Mouse (Mus musculus) liver, adult 2 months (tissue): ENCODE measurements around the gene Sox5. TPM values are rescaled to one million over a fixed set of nuclear protein-coding genes. Genes with fewer than 3 reads are reported as not detected.

Experiments used
- DNase-seq: peaks from one replicate; pipeline ENCODE4 v3.0.0-alpha.2; 2011; ENCODE audit warnings: low read depth, low spot score; ENCODE audit errors: extremely low read depth
- H3K27ac ChIP-seq: fragments of 200-500 bp; replicated peaks from 2 replicates; pipeline ENCODE4 v1.5.1; 2012; ENCODE audit warnings: low read depth, mild to moderate bottlenecking, control low read depth, inconsistent platforms, low read length; ENCODE audit not compliant: insufficient read depth
- H3K27me3 ChIP-seq: fragments of 200-500 bp; 2 replicates; pipeline ENCODE4 v1.6.1; 2012; ENCODE audit warnings: mild to moderate bottlenecking, moderate library complexity, low read length, inconsistent platforms; ENCODE audit not compliant: control insufficient read depth, insufficient read depth
- H3K36me3 ChIP-seq: fragments of 200-500 bp; 2 replicates; pipeline ENCODE4 v1.6.1; 2012; ENCODE audit warnings: low read length, inconsistent platforms; ENCODE audit not compliant: control insufficient read depth, insufficient read depth
- H3K4me1 ChIP-seq: fragments of 200-500 bp; 2 replicates; pipeline ENCODE4 v1.6.1; 2011; ENCODE audit warnings: low read length; ENCODE audit not compliant: control insufficient read depth, insufficient read depth
- H3K4me3 ChIP-seq: fragments of 200-500 bp; 2 replicates; pipeline ENCODE4 v1.5.1; 2011; ENCODE audit warnings: low read depth, mild to moderate bottlenecking, control low read depth, low read length, moderate library complexity; ENCODE audit not compliant: insufficient read depth
- H3K79me2 ChIP-seq: fragments of 200-500 bp; 2 replicates; pipeline ENCODE4 v1.6.1; 2012; ENCODE audit warnings: inconsistent platforms, mild to moderate bottlenecking, low read length, moderate library complexity; ENCODE audit not compliant: control insufficient read depth, insufficient read depth
- H3K9ac ChIP-seq: fragments of 200-500 bp; 2 replicates; pipeline ENCODE4 v1.6.1; 2012; ENCODE audit warnings: low read depth, mild to moderate bottlenecking, control low read depth, inconsistent platforms, low read length
- CTCF ChIP-seq: fragments of 200-500 bp; IDR thresholded peaks from 2 replicates; pipeline ENCODE4 v1.5.1; 2011; ENCODE audit warnings: low read depth, low read length, control low read depth
- POLR2A ChIP-seq: fragments of 200-500 bp; IDR thresholded peaks from 2 replicates; pipeline ENCODE4 v1.6.1; 2011; ENCODE audit warnings: low read length, control low read depth; ENCODE audit not compliant: insufficient read depth; ENCODE audit errors: extremely low read depth
- WGBS: fragments of 180-500 bp; shearing (Covaris S2); methylation state at CpG from one replicate; pipeline ENCODE4 v1.1.7; 2018; 5-methylcytosine and 5-hydroxymethylcytosine counted together
- polyA plus RNA-seq: library from polyadenylated mRNA; depleted of rRNA; stranded (reverse); fragments of >200 nt; gene quantifications from 2 replicates; pipeline ENCODE4 v1.2.3, GENCODE M21; 2012
- total RNA-seq: library from RNA; depleted of rRNA; stranded (reverse); fragments of >200 nt; gene quantifications from 2 replicates; pipeline ENCODE4 v1.2.3, GENCODE M21; 2014

The Sox5 gene
- total and polyA plus RNA-seq, 2 experiments, result 7.5 to 31.6 TPM

DNA sequence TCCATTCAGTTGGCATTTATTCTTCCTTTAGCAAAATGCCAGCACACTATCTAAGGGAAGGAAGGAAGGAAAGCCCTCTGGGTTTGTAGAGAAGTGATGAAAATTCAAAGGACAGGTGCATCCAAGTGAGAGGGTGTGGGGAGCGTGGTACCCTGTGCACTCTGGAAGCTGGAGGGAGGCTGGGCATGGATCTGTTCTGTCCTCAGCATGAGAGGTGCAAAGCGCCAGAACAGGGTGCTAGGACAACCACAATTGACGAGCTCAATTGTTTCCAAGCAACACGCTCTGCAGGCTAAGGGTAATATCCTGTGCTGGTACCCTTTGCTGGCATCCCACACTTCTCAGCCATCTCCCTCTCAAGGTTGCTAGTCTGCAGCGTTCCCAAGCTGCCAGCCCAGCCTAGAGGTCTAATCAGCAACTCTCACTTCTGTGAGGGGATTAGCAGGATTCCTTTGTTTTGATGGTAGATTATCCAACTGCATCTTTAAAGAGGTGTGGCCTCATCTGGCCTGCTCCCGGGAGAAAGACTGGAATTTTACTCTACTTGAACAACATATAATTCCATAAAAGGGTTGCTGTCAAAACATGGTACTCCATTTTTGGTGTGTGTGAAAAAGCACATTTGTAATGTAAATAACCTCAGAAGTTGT is 183.3 kb downstream of the Sox5 start:
- Histone ChIP-seq H3K9ac (no peak overlapping the region), H3K4me1 (no peaks in the 10 kb centered on the region), H3K4me3 (no peak overlapping the region), H3K27me3 (no peaks in the 10 kb centered on the region), H3K27ac (no peak overlapping the region), H3K36me3 (no peaks in the 10 kb centered on the region), H3K79me2 (no peaks in the 10 kb centered on the region)
- TF ChIP-seq POLR2A (no peak), CTCF (no peak)
- WGBS, result 81% methylated on average over 6 of the region's 6 CpGs
- DNase-seq, result no peak

DNA sequence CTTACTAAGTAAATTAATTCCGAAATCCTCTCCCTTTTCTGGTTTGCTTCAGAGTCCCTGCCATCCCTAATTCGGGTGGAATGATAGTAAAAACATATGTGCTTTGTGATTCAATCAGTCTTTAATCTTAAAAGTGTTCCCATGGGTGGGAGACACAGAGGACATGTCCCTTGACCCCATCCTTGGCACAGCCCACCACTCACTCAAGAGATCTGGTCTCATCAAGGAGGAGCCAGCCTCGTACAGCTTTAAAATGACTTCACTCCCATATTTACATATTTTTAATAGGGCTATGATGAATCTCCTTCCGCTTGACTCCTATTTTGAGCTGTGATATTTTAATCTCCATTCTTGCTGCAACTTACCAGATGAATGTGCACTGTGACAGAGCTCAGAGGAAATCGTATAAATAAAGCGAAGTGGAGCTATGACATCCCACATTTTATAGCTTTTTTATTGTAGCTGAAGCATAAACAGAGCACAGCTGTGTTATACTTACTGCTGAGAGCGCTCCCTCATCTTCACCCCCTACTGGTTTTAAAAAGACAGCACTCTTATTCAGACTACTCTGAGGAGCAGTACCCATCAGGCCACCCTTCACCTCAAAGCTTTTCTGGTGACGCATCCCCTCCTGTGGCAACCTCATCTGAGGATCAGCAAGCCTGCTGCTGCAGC is 185.1 kb downstream of the Sox5 start:
- WGBS, result 89% methylated on average over 8 of the region's 8 CpGs

DNA sequence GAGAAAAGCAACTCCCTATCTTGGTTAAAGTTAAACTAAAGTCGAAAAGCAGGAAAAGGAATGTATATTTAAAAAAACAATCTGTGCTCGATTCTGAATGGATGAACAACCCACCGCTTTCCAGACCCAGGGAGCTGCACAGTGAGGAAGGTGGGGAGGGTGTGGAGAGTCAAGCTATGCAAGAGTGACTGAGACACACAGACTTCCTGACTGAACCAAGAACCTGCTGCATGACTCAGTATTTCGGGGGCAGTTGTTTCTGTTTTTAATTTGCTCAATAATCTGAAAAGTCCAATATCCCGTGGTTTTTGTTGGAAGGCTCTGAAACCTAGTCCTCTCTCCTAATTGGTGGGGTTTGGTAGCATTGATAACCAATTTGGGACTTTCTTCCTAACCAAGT is 196.9 kb downstream of the Sox5 start:
- no peaks in the 10 kb centered on the region for H3K36me3 ChIP-seq
- no peak for DNase-seq
- TF ChIP-seq POLR2A (no peak), CTCF (no peak)
- H3K9ac ChIP-seq, result no peak overlapping the region
- H3K27ac ChIP-seq, result no peak overlapping the region
- H3K4me3 ChIP-seq, result no peak overlapping the region
- no peaks in the 10 kb centered on the region for H3K4me1 ChIP-seq
- no peaks in the 10 kb centered on the region for H3K27me3 ChIP-seq
- no peaks in the 10 kb centered on the region for H3K79me2 ChIP-seq
- WGBS, result 51% methylated on average over 5 of the region's 5 CpGs

More for the DNA sequence above, 185.1 kb downstream of the Sox5 start:
- no peaks in the 10 kb centered on the region for H3K79me2 ChIP-seq
- H3K27ac ChIP-seq, result no peak overlapping the region
- no peak overlapping the region for H3K4me3 ChIP-seq
- no peaks in the 10 kb centered on the region for H3K36me3 ChIP-seq
- no peak for DNase-seq
- H3K27me3 ChIP-seq, result no peaks in the 10 kb centered on the region
- H3K4me1 ChIP-seq, result no peaks in the 10 kb centered on the region
- no peak overlapping the region for H3K9ac ChIP-seq
- TF ChIP-seq CTCF (no peak), POLR2A (no peak)

DNA sequence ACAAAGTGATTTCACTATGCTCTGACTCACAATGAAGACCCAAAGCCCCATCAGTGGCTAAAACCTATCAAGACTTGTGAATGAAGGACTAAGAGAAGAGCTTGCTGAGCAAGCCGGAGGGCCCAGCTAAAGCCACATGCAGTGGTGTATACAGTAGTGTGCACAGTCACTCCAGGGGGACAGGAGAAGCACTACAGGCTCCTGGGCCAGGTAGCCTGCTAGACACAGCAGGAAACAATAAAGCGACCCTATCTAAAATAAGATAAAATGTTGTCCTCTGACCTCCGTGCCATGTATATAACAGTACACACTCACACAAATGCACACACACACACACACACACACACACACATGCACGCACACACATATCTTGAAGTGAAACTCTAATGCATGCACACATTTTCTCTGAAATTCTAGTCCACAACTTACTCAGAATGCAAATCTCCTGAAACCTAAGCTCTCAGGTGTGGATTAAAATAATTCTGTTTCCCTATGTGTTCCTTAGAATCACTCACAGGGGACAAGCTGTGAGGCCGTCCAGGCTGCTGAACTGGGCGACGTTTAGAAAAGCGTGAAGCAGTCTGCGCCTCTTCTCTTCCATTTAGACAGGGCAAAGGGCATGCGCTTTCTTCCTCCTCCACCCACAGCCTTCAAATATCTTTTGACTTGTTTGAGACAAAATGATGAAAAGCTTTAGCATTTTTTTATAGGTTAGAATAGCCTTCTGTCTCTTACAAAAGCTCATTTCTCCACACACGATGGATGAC is 197.5 kb downstream of the Sox5 start:
- Histone ChIP-seq H3K9ac (no peak overlapping the region), H3K27ac (no peak overlapping the region), H3K79me2 (no peaks in the 10 kb centered on the region), H3K4me3 (no peak overlapping the region), H3K4me1 (no peaks in the 10 kb centered on the region), H3K27me3 (no peaks in the 10 kb centered on the region), H3K36me3 (no peaks in the 10 kb centered on the region)
- TF ChIP-seq CTCF, result no peak
- TF ChIP-seq POLR2A, result no peak
- WGBS, result 87% methylated on average over 11 of the region's 11 CpGs
- no peak for DNase-seq

DNA sequence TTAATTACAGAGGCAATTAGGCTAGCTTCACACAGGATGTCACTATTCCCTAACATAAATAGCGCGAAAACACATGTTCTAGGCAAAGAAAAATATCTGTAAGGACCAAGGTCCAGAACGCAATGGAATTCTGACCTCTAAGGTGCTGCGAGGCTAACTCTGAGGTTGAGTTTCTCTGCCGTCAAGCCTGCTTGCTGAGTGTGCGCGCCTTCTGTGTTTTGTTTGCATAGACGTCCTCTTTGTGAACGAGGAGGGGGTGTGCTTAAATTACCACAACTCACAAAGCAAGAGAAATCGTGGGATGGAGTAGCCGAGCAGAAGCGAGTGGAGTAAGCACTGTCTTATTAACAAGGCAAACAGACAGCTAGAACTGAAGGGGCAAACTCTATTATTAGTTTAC is 202.5 kb downstream of the Sox5 start:
- no peaks in the 10 kb centered on the region for H3K79me2 ChIP-seq
- DNase-seq, result no peak
- no peak overlapping the region for H3K4me3 ChIP-seq
- no peaks in the 10 kb centered on the region for H3K36me3 ChIP-seq
- H3K27ac ChIP-seq, result no peak overlapping the region
- no peaks in the 10 kb centered on the region for H3K4me1 ChIP-seq
- TF ChIP-seq CTCF (no peak), POLR2A (no peak)
- no peak overlapping the region for H3K9ac ChIP-seq
- WGBS, result 54% methylated on average over 12 of the region's 12 CpGs
- H3K27me3 ChIP-seq, result no peaks in the 10 kb centered on the region
